Mouse (Mus musculus) forebrain, postnatal 0 days (tissue): ENCODE results near the gene Als2cl. TPM values are rescaled to one million over a fixed set of nuclear protein-coding genes. Genes with fewer than 3 reads are reported as not detected.
A peak's percentile ranks its signal among the peaks of the same experiment; 100 is the strongest.

Experiments used
- ATAC-seq: fragments of 200-750 bp; cut with Nextera tagmentation; 2 replicates; pipeline ENCODE4 v1.8.0; 2017; ENCODE audit warnings: mild to moderate bottlenecking, moderate library complexity
- DNase-seq: peaks from one replicate; pipeline ENCODE4 v3.0.0-alpha.2; 2015
- H3K27ac ChIP-seq: fragments of 300-500 bp; sonication (generic); 2 replicates; pipeline ENCODE4 v1.5.1; 2014; ENCODE audit warnings: low read depth, mild to moderate bottlenecking, antibody characterized with exemption, low read length, moderate library complexity, mixed read lengths
- H3K27me3 ChIP-seq: fragments of 300-500 bp; sonication (generic); 2 replicates; pipeline ENCODE4 v1.6.1; 2014; ENCODE audit warnings: mild to moderate bottlenecking, low read length, mixed read lengths; ENCODE audit not compliant: insufficient read depth
- H3K36me3 ChIP-seq: fragments of 300-500 bp; sonication (generic); 2 replicates; pipeline ENCODE4 v1.6.1; 2014; ENCODE audit warnings: mild to moderate bottlenecking, moderate library complexity; ENCODE audit not compliant: insufficient read depth
- H3K4me1 ChIP-seq: fragments of 300-500 bp; sonication (generic); 2 replicates; pipeline ENCODE4 v1.6.1; 2014; ENCODE audit warnings: antibody characterized with exemption; ENCODE audit not compliant: insufficient read depth
- H3K4me2 ChIP-seq: fragments of 300-500 bp; sonication (generic); 2 replicates; pipeline ENCODE4 v1.6.1; 2014; ENCODE audit warnings: low read depth, mild to moderate bottlenecking, moderate library complexity
- H3K4me3 ChIP-seq: fragments of 300-500 bp; sonication (generic); 2 replicates; pipeline ENCODE4 v1.5.1; 2014; ENCODE audit warnings: low read depth, low read length, mixed read lengths
- H3K9ac ChIP-seq: fragments of 300-500 bp; sonication (generic); 2 replicates; pipeline ENCODE4 v1.6.1; 2014; ENCODE audit warnings: mild to moderate bottlenecking
- H3K9me3 ChIP-seq: fragments of 300-500 bp; sonication (generic); 2 replicates; pipeline ENCODE4 v1.6.1; 2016; ENCODE audit warnings: low read length
- CTCF ChIP-seq: sonication (generic); IDR thresholded peaks from 2 replicates; pipeline ENCODE4 v1.5.1; 2016; ENCODE audit warnings: antibody characterized with exemption, control low read depth, low read depth
- WGBS: fragments of 180-500 bp; shearing (Covaris S2); extraction: QIAGEN DNeasy Blood & Tissue Kit; methylation state at CpG from one replicate; pipeline ENCODE4 v1.1.7; 2014; 5-methylcytosine and 5-hydroxymethylcytosine counted together
- polyA plus RNA-seq: library from polyadenylated mRNA; unstranded; fragments of >200 nt; fragmentation: Nextera tagmentation; extraction: Ambion mirVana; gene quantifications from 2 replicates; pipeline ENCODE4 v1.2.1, GENCODE M21; 2015
- total RNA-seq: library from RNA; depleted of rRNA; stranded (reverse); fragments of >200 nt; gene quantifications from 2 replicates; pipeline ENCODE4 v1.2.3, GENCODE M21; 2014

Als2cl gene
- total and polyA plus RNA-seq, 2 experiments from 2014 or later: 1.6 to 4.6 TPM

GRCm38 (mm10) chr9:110915466-110915865 is 35.8 kb downstream of the Als2cl start:
- H3K4me3 ChIP-seq: no peak overlapping the region
- H3K27ac ChIP-seq: no peak overlapping the region
- H3K27me3 ChIP-seq: no peaks in the 10 kb centered on the region
- no peak overlapping the region for H3K9ac ChIP-seq
- no peaks in the 10 kb centered on the region for H3K9me3 ChIP-seq
- no peaks in the 10 kb centered on the region for H3K36me3 ChIP-seq
- no peak for TF ChIP-seq CTCF
- WGBS: 75% methylated on average over 8 of the region's 8 CpGs
- no peaks in the 10 kb centered on the region for H3K4me1 ChIP-seq
- H3K4me2 ChIP-seq: no peak overlapping the region
- DNase-seq (no peak), ATAC-seq (no peak)

DNA sequence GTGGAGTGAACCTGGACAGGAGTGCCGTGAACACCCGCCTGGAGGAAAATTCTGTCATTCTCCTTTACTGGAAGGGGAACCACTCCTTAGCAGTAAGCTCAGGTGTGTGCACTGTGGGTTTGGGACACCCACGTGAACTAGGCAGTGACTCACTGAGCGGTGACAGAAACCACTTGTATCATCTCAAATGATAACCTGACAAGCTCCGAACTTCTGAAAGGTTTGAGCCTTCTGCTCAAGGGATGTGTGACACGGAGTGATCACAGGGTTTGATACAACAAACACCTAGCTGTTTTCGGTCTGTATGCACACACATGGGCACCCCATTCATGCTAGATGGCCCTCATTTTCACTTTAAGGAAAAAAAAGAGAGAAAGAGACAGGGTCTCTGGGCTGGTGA is 37.1 kb downstream of the Als2cl start, which contains the start of gene Fam240a:
Gene Fam240a, minus strand, starts transcription at position 76 of the 400 bp plus-strand sequence.
- no peaks in the 10 kb centered on the region for H3K4me1 ChIP-seq
- no peak within 1 kb of the TSS for H3K9ac ChIP-seq
- no peaks in the 10 kb centered on the region for H3K9me3 ChIP-seq
- H3K36me3 ChIP-seq: no peaks in the 10 kb centered on the region
- DNase-seq (no peak), ATAC-seq (no peak)
- H3K27me3 ChIP-seq: no peaks in the 10 kb centered on the region
- H3K4me2 ChIP-seq: no peak within 1 kb of the TSS
- no peak within 1 kb of the TSS for H3K4me3 ChIP-seq
- WGBS: 93% methylated on average over 7 of the region's 7 CpGs
- H3K27ac ChIP-seq: no peak within 1 kb of the TSS
- TF ChIP-seq CTCF: no peak

DNA sequence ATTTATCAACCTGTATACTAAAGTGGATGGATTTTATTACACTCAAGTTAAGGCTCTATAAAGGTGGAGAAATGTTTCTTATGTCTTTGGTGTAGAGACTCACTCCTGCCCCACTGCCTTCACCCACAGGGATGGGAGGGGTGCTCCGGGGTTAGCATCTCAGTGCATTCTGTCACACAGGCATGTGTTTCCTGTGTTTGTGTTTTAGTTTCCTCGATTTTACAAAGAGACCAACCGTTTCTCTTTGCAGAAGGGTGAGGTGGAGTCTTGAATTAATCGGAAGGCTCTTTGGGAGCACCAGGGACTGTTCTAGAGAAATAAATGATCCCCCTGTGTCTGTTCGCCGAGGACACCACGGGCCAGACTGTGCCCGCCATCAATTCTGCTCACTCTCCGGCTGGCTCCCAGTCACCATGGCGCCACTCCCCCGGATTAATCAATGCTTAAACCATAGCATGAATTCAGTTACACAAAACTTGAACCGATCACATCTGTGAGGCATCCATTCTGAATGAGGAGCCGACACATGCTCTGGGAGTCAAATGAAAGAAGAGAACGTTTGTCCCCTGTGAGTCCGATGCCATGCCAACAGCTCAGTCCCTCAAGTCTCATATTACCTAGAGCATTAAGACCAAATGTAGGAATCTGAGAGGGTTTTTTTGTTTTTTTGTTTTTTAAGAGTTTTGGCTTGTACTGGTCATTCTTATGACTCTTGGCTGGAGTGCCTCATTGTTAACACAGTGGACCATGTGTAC is 41.2 kb downstream of the Als2cl start:
- no peaks in the 10 kb centered on the region for H3K36me3 ChIP-seq
- WGBS: 61% methylated on average over 15 of the region's 15 CpGs
- no peaks in the 10 kb centered on the region for H3K4me1 ChIP-seq
- no peaks in the 10 kb centered on the region for H3K27me3 ChIP-seq
- no peak for ATAC-seq
- no peak for DNase-seq
- H3K27ac ChIP-seq: no peak overlapping the region
- H3K4me3 ChIP-seq: no peak overlapping the region
- H3K4me2 ChIP-seq: no peak overlapping the region
- H3K9ac ChIP-seq: no peak overlapping the region
- TF ChIP-seq CTCF: no peak
- H3K9me3 ChIP-seq: no peaks in the 10 kb centered on the region

DNA sequence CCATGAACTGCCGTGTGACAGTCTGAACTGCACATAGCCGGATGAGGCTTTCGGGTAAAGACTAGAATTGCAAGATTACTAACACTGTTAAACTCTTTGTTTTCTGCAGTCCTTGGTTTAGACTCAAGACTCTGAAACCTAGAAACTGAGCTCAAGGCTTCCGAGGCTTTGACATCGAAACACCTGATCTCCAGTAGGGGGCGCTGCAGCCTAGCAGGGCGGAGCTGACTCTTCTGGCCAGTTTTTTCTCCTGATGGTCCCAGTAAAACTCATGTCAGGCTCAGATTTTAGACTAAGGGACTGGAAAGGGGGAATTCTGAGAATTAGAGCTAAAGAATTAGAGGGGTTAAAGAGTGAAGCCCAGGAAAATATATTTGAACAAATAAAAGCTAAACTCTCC is 43.1 kb downstream of the Als2cl start:
- 20% methylated on average over 7 of the region's 7 CpGs for WGBS
- Histone ChIP-seq H3K36me3 (no peaks in the 10 kb centered on the region), H3K9ac (no peak overlapping the region), H3K4me1 (no peaks in the 10 kb centered on the region), H3K27ac (no peak overlapping the region), H3K4me3 (no peak overlapping the region), H3K4me2 (no peak overlapping the region), H3K27me3 (no peaks in the 10 kb centered on the region), H3K9me3 (no peaks in the 10 kb centered on the region)
- ATAC-seq (no peak), DNase-seq (peak; percentile 79)
- peak; percentile 86 for TF ChIP-seq CTCF

- WGBS: 42% methylated on average over 6 of the region's 6 CpGs
- no peaks in the 10 kb centered on the region; the same call in 1 of the 2 replicates for H3K4me1 ChIP-seq
- H3K9ac ChIP-seq: no peak overlapping the region
- no peak overlapping the region for H3K4me2 ChIP-seq
- no peak overlapping the region for H3K4me3 ChIP-seq
- no peak overlapping the region for H3K27ac ChIP-seq
- no peak for DNase-seq
- no peak for TF ChIP-seq CTCF
- H3K36me3 ChIP-seq: no peaks in the 10 kb centered on the region
- H3K27me3 ChIP-seq: no peaks in the 10 kb centered on the region
- H3K9me3 ChIP-seq: no peaks in the 10 kb centered on the region
- peak; percentile 27; the same call in 1 of the 2 replicates for ATAC-seq
Observed at GRCm38 (mm10) chr9:110931573-110931972, 51.9 kb downstream of the Als2cl start.

- TF ChIP-seq CTCF: no peak
- WGBS: 55% methylated on average over 12 of the region's 12 CpGs
- DNase-seq (peak; percentile 53), ATAC-seq (peak; percentile 69)
- Histone ChIP-seq H3K27ac (peak overlapping the region; percentile 21; the same call in 1 of the 2 replicates), H3K4me3 (no peak overlapping the region), H3K9ac (no peak overlapping the region), H3K4me1 (no peaks in the 10 kb centered on the region; the same call in 1 of the 2 replicates), H3K9me3 (no peaks in the 10 kb centered on the region), H3K4me2 (no peak overlapping the region), H3K27me3 (no peaks in the 10 kb centered on the region), H3K36me3 (no peaks in the 10 kb centered on the region)
Observed at GRCm38 (mm10) chr9:110933850-110934437, 54.3 kb downstream of the Als2cl start.

GRCm38 (mm10) chr9:110935941-110936340 is 56.3 kb downstream of the Als2cl start:
- Histone ChIP-seq H3K4me2 (no peak overlapping the region), H3K4me1 (no peaks in the 10 kb centered on the region; the same call in 1 of the 2 replicates), H3K4me3 (no peak overlapping the region), H3K36me3 (no peaks in the 10 kb centered on the region), H3K9me3 (no peaks in the 10 kb centered on the region), H3K9ac (no peak overlapping the region), H3K27me3 (no peaks in the 10 kb centered on the region), H3K27ac (no peak overlapping the region)
- WGBS: 83% methylated on average over 7 of the region's 7 CpGs
- TF ChIP-seq CTCF: no peak
- no peak for DNase-seq
- ATAC-seq: no peak
